Mouse (Mus musculus) T-cell, adult 2 months (primary cell): Measurements from ENCODE around the gene Osbp.
"Not testable (repeated sequence)": the region's sequence is repeated elsewhere in the genome, so short reads cannot be mapped to it uniquely, and the experiment has no call there.

ENCODE experiments used
- DNase-seq: peaks from one replicate; pipeline ENCODE4 v3.0.0; 2022; ENCODE audit warnings: low spot score

Gene Osbp

GRCm38 (mm10) chr19:11965023-11965942 is at the start of gene Osbp:
Gene Osbp, plus strand, starts transcription at chr19:11965941.
- DNase-seq: peak; percentile 98

- DNase-seq: no peak
Observed at GRCm38 (mm10) chr19:11922068-11922467, 43.7 kb upstream of the Osbp start.

GRCm38 (mm10) chr19:11922515-11922914 is 43.2 kb upstream of the Osbp start:
- not testable (repeated sequence) for DNase-seq

GRCm38 (mm10) chr19:11926380-11926779 is 39.4 kb upstream of the Osbp start:
- no peak for DNase-seq

DNA sequence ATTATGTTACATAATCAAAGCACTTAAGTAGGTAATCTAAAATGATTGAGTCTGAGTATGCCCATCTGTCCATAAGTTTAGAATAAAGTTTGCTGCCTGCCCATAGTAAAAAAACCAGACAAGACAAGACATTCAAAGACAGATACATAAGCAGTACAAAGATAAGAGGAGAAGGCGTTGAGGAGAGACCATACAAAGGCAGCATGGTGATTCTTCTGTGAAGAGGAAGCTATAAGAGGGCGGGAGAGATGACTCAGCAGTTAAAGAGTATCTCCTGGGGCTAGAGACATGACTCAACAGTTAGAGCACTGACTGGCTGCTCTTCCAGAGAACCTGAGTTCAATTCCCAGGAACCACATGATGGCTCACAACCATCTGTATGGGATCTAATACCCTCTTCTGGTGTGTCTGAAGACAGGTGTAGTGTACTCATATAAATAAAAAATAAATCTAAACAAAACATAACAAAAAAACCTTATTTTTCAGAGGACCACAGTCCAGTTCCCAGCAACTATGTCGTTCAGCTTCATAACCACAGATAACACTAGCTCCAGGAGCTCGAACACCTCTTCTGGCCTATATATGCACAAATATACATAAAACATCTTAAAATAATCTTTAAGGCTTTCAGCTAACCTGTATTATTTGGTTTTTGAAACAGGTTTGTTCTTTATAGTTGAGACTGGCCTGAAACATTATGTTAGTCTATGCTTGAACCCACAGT is 37.6 kb upstream of the Osbp start:
- DNase-seq: no peak

GRCm38 (mm10) chr19:11946460-11946859 is 19.3 kb upstream of the Osbp start:
- not testable (repeated sequence) for DNase-seq

- DNase-seq: no peak
Observed at GRCm38 (mm10) chr19:11949878-11950277, 15.9 kb upstream of the Osbp start.

- DNase-seq: no peak
Observed at GRCm38 (mm10) chr19:11950747-11951146, 15.0 kb upstream of the Osbp start.

DNA sequence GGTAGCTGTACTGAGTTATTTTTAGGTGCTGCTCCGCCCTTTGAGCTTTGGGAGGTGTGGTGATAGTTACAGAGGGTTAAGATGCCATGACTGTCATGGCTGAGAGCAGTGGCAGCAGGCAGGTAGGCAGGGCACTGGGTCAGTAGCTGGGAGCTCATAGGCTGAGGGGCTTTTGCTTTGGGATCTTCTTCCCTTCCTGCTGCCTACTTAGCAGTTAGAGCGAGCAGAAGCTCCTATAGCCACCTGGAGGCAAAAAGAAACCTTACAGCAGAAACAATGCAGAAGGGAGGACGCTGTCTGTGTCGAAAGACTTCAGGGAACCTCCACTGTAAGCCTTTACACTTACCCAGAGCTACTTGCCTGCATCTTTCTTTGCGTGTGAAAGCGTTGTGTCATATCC is 11.5 kb upstream of the Osbp start:
- no peak for DNase-seq

DNA sequence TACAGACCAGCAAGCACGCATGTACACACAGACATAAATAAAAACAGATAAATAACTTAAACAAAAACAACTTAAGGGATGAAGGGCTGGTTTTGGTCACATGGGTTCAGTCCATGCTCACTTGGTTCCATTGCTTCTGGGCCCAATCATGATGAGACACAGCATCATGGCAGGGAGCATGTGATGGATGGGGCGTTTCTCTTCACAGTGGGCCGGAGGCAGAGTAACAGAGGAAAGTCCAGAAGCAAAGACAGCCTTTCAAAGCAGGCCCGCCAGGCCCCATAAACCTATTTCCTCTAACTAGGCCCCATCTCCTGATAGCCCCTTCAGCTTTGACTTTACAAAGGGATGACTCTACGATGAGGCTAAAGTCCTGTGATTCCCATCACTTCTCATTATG is 9.1 kb upstream of the Osbp start:
- DNase-seq: no peak

GRCm38 (mm10) chr19:11957396-11957795 is 8.3 kb upstream of the Osbp start:
- no peak for DNase-seq

DNA sequence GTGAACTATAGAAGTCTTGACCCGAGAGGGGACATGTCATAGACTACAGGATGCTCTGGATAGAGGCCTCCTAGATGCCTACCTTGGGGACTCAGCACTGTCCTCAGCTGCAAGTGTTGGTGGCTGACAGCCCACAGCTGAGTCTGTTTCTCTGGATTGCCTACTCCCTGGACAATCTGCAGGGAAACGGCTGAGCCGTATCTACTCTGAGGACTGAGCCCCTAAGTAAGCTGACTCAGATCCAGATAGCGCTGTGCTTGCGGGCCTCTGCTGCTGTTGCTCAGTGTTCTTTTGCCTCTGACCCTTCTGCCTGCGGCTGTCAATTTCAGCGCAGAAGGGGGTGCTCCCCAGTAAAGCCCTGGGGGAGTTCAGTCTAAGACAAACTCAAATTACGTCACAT is 7.9 kb upstream of the Osbp start:
- no peak for DNase-seq

DNA sequence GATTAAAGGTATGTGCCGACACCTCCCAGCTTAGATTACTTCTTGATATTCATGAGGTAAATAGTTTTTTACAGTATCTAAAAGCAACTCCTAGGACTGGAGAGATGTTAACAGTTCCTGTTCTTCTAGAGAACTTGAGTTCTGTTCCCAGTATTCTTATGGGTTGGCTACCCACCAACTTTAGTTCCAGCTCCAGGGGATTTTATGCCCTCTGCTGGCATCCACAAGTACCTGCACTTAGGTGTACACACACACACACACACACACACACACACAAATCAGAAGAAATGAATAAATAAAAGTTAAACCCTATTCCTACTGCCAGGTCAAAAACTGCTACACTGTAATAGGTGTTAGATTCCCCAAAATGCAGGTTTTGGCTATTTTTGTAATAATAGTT is 1.5 kb upstream of the Osbp start:
- no peak for DNase-seq

DNA sequence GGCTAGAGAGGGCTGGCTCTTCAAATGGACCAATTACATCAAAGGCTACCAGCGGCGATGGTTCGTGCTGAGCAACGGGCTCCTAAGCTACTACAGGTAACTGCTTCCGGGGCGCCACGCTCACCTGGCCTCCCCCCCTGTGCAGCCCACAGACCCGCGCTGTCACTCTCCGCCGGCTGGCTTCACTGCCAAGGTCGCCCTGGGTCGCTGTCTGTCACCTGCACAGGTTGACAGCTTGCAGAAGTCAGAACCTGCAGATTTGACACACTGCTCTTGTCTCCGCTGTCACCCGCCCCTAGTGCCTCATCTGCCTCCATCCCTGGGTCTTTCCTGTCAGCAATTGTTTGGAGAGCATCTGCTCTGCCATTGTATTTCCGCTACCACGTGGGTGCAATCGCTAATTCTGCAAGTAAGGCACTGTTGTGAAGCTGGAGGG is 478 bp downstream of the Osbp start:
- DNase-seq: peak; percentile 58

DNA sequence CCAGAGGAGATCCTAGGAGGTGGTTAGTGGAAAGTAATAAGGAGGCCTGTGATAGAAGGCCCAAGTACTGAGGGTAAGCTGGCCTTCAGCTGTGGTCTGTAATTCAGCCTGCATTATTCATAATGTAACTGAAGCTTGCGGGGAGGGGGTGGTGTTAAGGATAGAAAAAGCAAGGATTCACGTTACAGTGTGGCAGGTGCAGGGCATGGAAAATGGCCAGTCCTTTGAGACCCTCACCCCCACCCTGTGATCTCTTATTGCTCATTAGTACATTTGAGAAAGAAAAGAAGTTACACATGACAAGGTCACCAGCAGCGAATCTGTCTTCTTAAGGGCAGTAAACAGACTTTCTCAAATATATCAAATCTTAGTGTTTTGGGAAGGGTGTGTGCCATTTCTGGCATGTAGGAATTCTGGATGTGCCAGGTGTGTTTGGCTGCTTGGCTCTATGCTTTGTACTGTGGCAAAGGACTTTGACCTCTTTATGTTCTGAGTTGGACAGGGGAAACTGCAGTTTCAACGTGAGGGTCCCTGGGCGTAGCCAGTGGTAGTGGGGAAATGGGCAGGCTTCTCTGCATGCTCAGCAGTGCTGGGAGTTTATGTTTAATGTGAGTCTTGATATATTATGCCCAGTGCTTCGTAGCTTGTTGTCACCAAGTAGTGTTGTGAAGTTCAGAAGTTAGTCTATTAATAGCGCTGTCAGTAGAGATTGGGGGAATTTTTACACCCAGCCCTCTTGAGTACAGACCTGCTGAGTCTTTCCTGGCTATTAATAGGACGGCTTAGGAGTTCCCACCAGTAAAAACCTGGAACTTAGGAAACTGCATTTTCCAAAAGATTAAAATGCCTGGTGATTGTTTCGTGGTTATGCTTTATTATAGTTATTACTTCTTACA is 3.7 kb downstream of the Osbp start:
- DNase-seq: no peak

DNA sequence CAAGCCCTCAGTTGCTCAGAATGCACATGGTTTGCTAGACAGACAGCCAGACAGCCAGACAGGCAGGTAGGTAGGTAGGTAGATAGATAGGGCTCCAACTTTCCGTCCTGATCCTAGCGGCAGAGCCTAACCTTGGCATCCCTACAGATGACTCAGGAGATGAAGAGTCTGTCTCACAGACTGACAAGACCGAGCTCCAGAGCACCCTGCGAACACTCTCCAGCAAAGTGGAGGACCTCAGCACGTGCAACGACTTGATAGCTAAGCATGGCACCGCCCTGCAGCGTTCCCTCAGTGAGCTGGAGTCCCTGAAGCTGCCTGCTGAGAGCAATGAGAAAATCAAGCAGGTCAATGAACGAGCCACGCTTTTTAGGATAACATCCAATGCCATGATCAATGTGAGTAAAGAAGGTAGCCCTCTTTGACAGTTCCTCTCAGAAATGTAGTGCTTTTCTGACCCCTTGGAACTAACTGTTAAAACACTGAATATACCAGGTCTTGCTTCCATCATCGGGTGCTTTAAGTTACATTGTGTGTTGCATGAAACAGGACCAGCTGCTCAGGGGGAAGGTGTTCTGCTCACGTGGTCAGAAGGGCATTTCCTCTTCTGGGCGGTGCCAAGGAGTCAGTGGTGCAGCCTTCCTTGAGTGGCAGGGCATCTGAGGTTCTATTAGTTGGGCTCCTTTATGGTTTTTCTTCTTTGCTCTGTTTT is 7.9 kb downstream of the Osbp start:
- no peak for DNase-seq

GRCm38 (mm10) chr19:11974223-11974540 is 8.4 kb downstream of the Osbp start:
- DNase-seq: no peak

DNA sequence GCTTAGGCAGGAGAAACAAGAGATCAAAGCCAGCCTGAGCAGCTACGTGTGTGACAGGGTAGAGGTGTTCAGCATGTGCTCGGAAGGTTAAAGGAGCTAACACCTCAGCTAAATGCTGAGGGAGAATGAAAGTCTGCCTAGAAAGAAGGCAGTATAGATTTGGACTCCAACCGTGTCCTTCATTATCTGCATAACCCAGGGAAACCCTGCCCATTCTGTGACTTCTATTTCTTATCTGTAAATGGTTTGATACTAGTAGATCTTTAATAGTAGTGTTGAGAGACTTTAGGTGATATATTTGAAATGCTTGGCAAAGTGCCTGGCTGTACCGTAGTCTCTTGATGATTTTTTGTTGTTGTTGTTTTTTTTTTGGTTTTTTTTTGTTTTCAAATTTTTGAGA is 9.9 kb downstream of the Osbp start:
- DNase-seq: no peak

- DNase-seq: no peak
Observed at GRCm38 (mm10) chr19:11977363-11977762, 11.6 kb downstream of the Osbp start.

DNA sequence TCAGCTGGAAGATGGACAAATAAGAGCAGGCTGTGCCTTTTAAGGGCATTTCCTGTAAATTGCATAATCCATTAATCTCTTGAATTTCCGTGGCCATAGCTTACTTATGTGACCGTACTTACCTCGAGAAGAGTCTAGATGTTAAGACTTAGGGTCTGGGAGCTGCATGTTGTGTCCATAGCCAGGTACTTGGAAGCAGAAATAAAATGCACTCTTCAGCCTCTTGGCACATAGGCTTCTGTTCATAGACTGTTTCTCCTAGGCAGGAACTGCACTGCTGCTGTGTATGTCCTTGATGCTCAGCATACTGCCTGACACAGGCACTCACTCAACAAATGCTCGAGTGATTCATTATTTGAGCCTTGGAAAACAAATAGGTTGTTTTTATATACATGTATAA is 14.7 kb downstream of the Osbp start:
- no peak for DNase-seq

GRCm38 (mm10) chr19:11984614-11985013 is 18.9 kb downstream of the Osbp start:
- not testable (repeated sequence) for DNase-seq

DNA sequence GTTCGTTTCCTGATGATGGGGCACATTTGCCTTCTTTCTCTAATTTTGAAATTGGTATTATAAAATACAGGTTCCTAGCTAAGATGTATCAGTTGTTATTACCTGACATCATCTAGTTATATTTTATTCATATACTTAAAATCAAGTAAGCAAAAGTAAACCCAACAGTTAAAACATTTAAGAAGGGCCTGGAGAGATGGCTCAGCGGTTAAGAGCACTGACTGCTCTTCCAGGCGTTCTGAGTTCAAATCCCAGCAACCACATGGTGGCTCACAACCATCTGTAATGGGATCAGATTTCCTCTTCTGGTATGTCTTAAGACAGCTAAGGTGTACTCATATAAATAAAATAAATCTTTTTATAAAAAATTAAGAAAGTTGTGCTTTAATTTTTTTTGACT is 22.1 kb downstream of the Osbp start:
- no peak for DNase-seq
